Mouse (Mus musculus): ENCODE measurements around the gene Sardh.

Gene Sardh

GRCm38 (mm10) chr2:27164796-27165590 is 83.1 kb downstream of the Sardh start, which contains the start of gene Dbh:
Gene Dbh, plus strand, starts transcription at chr2:27165233.
- no peak for DNase-seq

GRCm38 (mm10) chr2:27163851-27164250 is 84.3 kb downstream of the Sardh start:
- DNase-seq, result no peak

- DNase-seq, result no peak
Measured at GRCm38 (mm10) chr2:27162656-27163055, 85.5 kb downstream of the Sardh start.

GRCm38 (mm10) chr2:27161526-27161925 is 86.6 kb downstream of the Sardh start:
- DNase-seq, result no peak

GRCm38 (mm10) chr2:27156596-27156995 is 91.5 kb downstream of the Sardh start:
- no peak for DNase-seq

- no peak for DNase-seq
Measured at GRCm38 (mm10) chr2:27154466-27155185, 93.5 kb downstream of the Sardh start.

GRCm38 (mm10) chr2:27149457-27149856 is 98.7 kb downstream of the Sardh start:
- no peak for DNase-seq

GRCm38 (mm10) chr2:27146840-27147239 is 101.3 kb downstream of the Sardh start:
- no peak for DNase-seq

- DNase-seq, result no peak
Measured at GRCm38 (mm10) chr2:27144957-27145356, 103.2 kb downstream of the Sardh start.

GRCm38 (mm10) chr2:27141950-27142693 is 106.0 kb downstream of the Sardh start, which contains the start of gene Fam163b:
Gene Fam163b, minus strand, starts transcription at chr2:27142491.
- DNase-seq, result peak; percentile 39

Measured in liver (tissue).